ENCODE assay signal across 15 mouse cellular contexts in the genomic region with DNA sequence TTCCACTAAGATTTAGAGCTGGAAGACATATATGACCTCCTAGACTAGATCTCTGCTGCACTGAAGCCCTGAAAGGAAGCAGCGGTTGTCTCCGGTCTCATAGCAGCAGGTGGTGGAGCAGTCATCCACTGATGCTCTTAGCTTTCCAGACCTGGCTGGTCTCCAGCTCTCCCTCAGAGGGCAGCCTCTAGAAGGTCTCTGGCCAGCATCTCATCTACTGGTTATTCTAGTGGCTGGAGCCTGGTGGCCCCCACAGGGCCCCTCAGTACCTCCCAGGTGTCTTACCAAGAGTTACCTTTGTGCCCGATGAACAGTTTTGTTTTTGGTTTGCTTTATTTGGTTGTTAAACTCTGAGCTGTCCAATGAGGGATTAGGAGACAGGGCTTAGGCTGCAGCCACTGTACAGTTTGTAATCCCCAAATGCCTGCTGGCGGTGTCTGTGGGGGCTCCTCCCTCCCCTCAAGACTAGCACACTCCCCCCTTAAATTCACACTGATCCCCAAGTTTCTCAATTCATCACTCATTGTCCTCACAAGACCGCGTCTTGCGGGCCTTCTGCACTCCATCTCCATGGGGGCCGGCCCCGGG. TPM values are rescaled to one million over a fixed set of nuclear protein-coding genes. Genes with fewer than 3 reads are reported as not detected.
DNase-seq lines count a peak whose midpoint lies in the region; ATAC-seq and TF ChIP-seq lines count a peak whose summit lies in the region.
"Had no signal": no experiment of that assay in that cellular context is flagged by ENCODE, and none has a peak within 500 bp of the region (broad histone marks: within the 10 kb centered on the region; RNA-seq: fewer than 3 reads in every experiment).

No protein-coding gene starts in this region.

- WGBS in hindbrain, embryonic 12.5 days = 57% methylated on average over 9 of the region's 9 CpGs
- WGBS in hindbrain, embryonic 14.5 days = 55% methylated on average over 9 of the region's 9 CpGs
- 50% methylated on average over 9 of the region's 9 CpGs for WGBS in forebrain, embryonic 15.5 days
- 41% methylated on average over 9 of the region's 9 CpGs for WGBS in midbrain, postnatal 0 days
- WGBS in kidney, adult 2 months = 90% methylated on average over 9 of the region's 9 CpGs

- no peaks in the 10 kb centered on the region for H3K27me3 ChIP-seq in hindbrain, embryonic 12.5 days
- no peaks in the 10 kb centered on the region for H3K27me3 ChIP-seq in hindbrain, embryonic 14.5 days (ENCODE audit: control insufficient read depth, insufficient read depth, low read length)
- H3K27me3 ChIP-seq in forebrain, embryonic 15.5 days = no peaks in the 10 kb centered on the region
- H3K27me3 ChIP-seq in midbrain, postnatal 0 days (ENCODE audit: insufficient read depth, low read length) = no peaks in the 10 kb centered on the region
- no peaks in the 10 kb centered on the region for H3K27me3 ChIP-seq in kidney, adult 2 months (replicated peaks; ENCODE audit: control insufficient read depth, insufficient read depth, low read length)

- H3K9ac ChIP-seq in hindbrain, embryonic 12.5 days = no peak overlapping the region
- H3K9ac ChIP-seq in hindbrain, embryonic 14.5 days = no peak overlapping the region
- no peak overlapping the region for H3K9ac ChIP-seq in forebrain, embryonic 15.5 days (replicated peaks)
- no peak overlapping the region; the same call in 1 of the 2 replicates for H3K9ac ChIP-seq in midbrain, postnatal 0 days (replicated peaks; ENCODE audit: low read length, poor library complexity, severe bottlenecking)

- H3K4me2 ChIP-seq in hindbrain, embryonic 12.5 days (replicated peaks) = no peak overlapping the region
- no peak overlapping the region for H3K4me2 ChIP-seq in hindbrain, embryonic 14.5 days (replicated peaks)
- no peak overlapping the region for H3K4me2 ChIP-seq in forebrain, embryonic 15.5 days (replicated peaks)
- no peak overlapping the region for H3K4me2 ChIP-seq in midbrain, postnatal 0 days (ENCODE audit: low read depth, low read length, poor library complexity, severe bottlenecking)
- H3K4me2 ChIP-seq: heart, embryonic 11.5 days; liver, embryonic 11.5 days had no signal

- peak overlapping the region; percentile 5 for H3K27ac ChIP-seq in hindbrain, embryonic 12.5 days
- H3K27ac ChIP-seq in hindbrain, embryonic 14.5 days = no peak overlapping the region
- H3K27ac ChIP-seq in forebrain, embryonic 15.5 days (replicated peaks) = 0 out of 2 replicates have a peak overlapping the region, but pooled peaks have one; percentile 4
- no peak overlapping the region for H3K27ac ChIP-seq in midbrain, postnatal 0 days (ENCODE audit: low read depth, low read length)
- H3K27ac ChIP-seq in kidney, adult 2 months (ENCODE audit: insufficient read depth, low read depth, low read length) = no peak overlapping the region

- H3K9me3 ChIP-seq in hindbrain, embryonic 12.5 days (replicated peaks) = no peaks in the 10 kb centered on the region
- H3K9me3 ChIP-seq in hindbrain, embryonic 14.5 days (ENCODE audit: control insufficient read depth, low read length) = no peaks in the 10 kb centered on the region
- no peaks in the 10 kb centered on the region for H3K9me3 ChIP-seq in forebrain, embryonic 15.5 days
- no peaks in the 10 kb centered on the region for H3K9me3 ChIP-seq in midbrain, postnatal 0 days (ENCODE audit: low read length)

- H3K4me1 ChIP-seq in hindbrain, embryonic 12.5 days = peaks cover 70% of the 10 kb centered on the region
- H3K4me1 ChIP-seq in hindbrain, embryonic 14.5 days (replicated peaks; ENCODE audit: control insufficient read depth, insufficient read depth, low read length) = peaks cover 40% of the 10 kb centered on the region
- peaks cover 65% of the 10 kb centered on the region for H3K4me1 ChIP-seq in forebrain, embryonic 15.5 days
- peaks cover 14% of the 10 kb centered on the region for H3K4me1 ChIP-seq in midbrain, postnatal 0 days (ENCODE audit: insufficient read depth, low read length)
- peaks cover 5% of the 10 kb centered on the region for H3K4me1 ChIP-seq in kidney, adult 2 months (ENCODE audit: control insufficient read depth, insufficient read depth, low read length)

- no peak for TF ChIP-seq CTCF in midbrain, postnatal 0 days (IDR thresholded peaks at IDR 0.05)
- TF ChIP-seq CTCF in kidney, adult 2 months (conservative IDR thresholded peaks at IDR 0.05; ENCODE audit: insufficient read depth, insufficient read length, low read depth, low read length) = no peak

- no peak for DNase-seq in hindbrain, embryonic 14.5 days (ENCODE audit: low spot score)
- peak; percentile 71 for DNase-seq in cerebellum, adult 8-10 months
- peak; percentile 70 for DNase-seq in midbrain, postnatal 0 days (ENCODE audit: low spot score)
- DNase-seq in layer of hippocampus, postnatal 14 days (ENCODE audit: low spot score in 2 of 2) = no peak
- no peak for DNase-seq in urinary bladder, postnatal 10 days (ENCODE audit: low spot score)
- no peak for DNase-seq in kidney, adult 2 months
- DNase-seq: adrenal gland, adult 2 months; lung, postnatal 36 days; right cerebral cortex, adult 18-20 months; thymus, postnatal 14 days had no signal

- H3K4me3 ChIP-seq in hindbrain, embryonic 12.5 days = no peak overlapping the region
- no peak overlapping the region for H3K4me3 ChIP-seq in hindbrain, embryonic 14.5 days (replicated peaks; ENCODE audit: low read length)
- H3K4me3 ChIP-seq in forebrain, embryonic 15.5 days = no peak overlapping the region
- H3K4me3 ChIP-seq in midbrain, postnatal 0 days (ENCODE audit: low read depth, low read length) = no peak overlapping the region
- H3K4me3 ChIP-seq in kidney, adult 2 months (ENCODE audit: insufficient read depth, low read depth, low read length) = no peak overlapping the region
- H3K4me3 ChIP-seq: myocyte had no signal

- TF ChIP-seq POLR2A in kidney, adult 2 months (IDR thresholded peaks at IDR 0.05; ENCODE audit: low read depth, low read length) = no peak

- no peak for ATAC-seq in hindbrain, embryonic 12.5 days (ENCODE audit: low FRiP score)
- no peak for ATAC-seq in hindbrain, embryonic 14.5 days (ENCODE audit: low FRiP score)
- ATAC-seq in forebrain, embryonic 15.5 days (replicated peaks) = no peak
- no peak for ATAC-seq in midbrain, postnatal 0 days (ENCODE audit: low FRiP score)

- no peaks in the 10 kb centered on the region for H3K36me3 ChIP-seq in hindbrain, embryonic 12.5 days
- no peaks in the 10 kb centered on the region; the same call in none of the 2 replicates for H3K36me3 ChIP-seq in hindbrain, embryonic 14.5 days (replicated peaks; ENCODE audit: control insufficient read depth, insufficient read depth)
- H3K36me3 ChIP-seq in forebrain, embryonic 15.5 days = no peaks in the 10 kb centered on the region
- H3K36me3 ChIP-seq in midbrain, postnatal 0 days (ENCODE audit: insufficient read depth, low read length) = peaks cover 3% of the 10 kb centered on the region; the same call in 1 of the 2 replicates
- H3K36me3 ChIP-seq in kidney, adult 2 months (ENCODE audit: control insufficient read depth, insufficient read depth, low read length) = no peaks in the 10 kb centered on the region

RNA-seq across cellular contexts. Expression of gene A3galt2, which starts 34.0 kb away (rescaled TPM):
- polyA plus RNA-seq in hindbrain, embryonic 12.5 days (2016; fragmentation: Nextera tagmentation; extraction: Ambion mirVana) = 0.50 and 0.79 TPM in 2 replicates
- 0.21 and 0.41 TPM in 2 replicates for polyA plus RNA-seq in hindbrain, embryonic 14.5 days (2014; fragmentation: Nextera tagmentation; extraction: Ambion mirVana)
- 0.45 and 0.61 TPM in 2 replicates for polyA plus RNA-seq in forebrain, embryonic 15.5 days (2015; fragmentation: Nextera tagmentation; extraction: Ambion mirVana)
- 0.19 and 0.38 TPM in 2 replicates for total RNA-seq in midbrain, postnatal 0 days (2014; rRNA removed)
- 0.05 TPM in 1 of 2 replicates, not detected in the other for polyA plus RNA-seq in midbrain, postnatal 0 days (2015; fragmentation: Nextera tagmentation; extraction: Ambion mirVana)
- total RNA-seq in layer of hippocampus, postnatal 14 days (2021) = under 1 TPM; 0.35 to 0.62 TPM
- 0.16 and 0.39 TPM in 2 replicates for polyA plus RNA-seq in kidney, adult 2 months (2012; rRNA removed)

Comparison
In these comparisons a context has a peak if more than half of its experiments do, and no peak if none do; other contexts are left out.
1. H3K27ac ChIP-seq: peak in hindbrain, embryonic 12.5 days (single experiment) and forebrain, embryonic 15.5 days (single experiment); none in hindbrain, embryonic 14.5 days (single experiment), midbrain, postnatal 0 days (single experiment) and kidney, adult 2 months (single experiment).
2. DNase-seq: peak in cerebellum, adult 8-10 months (single experiment) and midbrain, postnatal 0 days (single experiment); none in hindbrain, embryonic 14.5 days (single experiment), layer of hippocampus, postnatal 14 days (0 of 2), urinary bladder, postnatal 10 days (single experiment) and kidney, adult 2 months (single experiment).